In genomic region chr16:18131245-18131939, GRCm38 (mm10) we compare ENCODE assay signal across 18 mouse cellular contexts. TPM values are rescaled to one million over a fixed set of nuclear protein-coding genes. Genes with fewer than 3 reads are reported as not detected.
DNase-seq lines count a peak whose midpoint lies in the region; ATAC-seq and TF ChIP-seq lines count a peak whose summit lies in the region.
"Had no signal": no experiment of that assay in that cellular context is flagged by ENCODE, and none has a peak within 500 bp of the region (broad histone marks: within the 10 kb centered on the region; RNA-seq: fewer than 3 reads in every experiment).

No protein-coding gene starts in this region.

- no peak for TF ChIP-seq CTCF in kidney, adult 2 months (conservative IDR thresholded peaks at IDR 0.05; ENCODE audit: insufficient read depth, insufficient read length, low read depth, low read length)

- WGBS in kidney, adult 2 months: 88% methylated on average over 11 of the region's 11 CpGs
- 88% methylated on average over 11 of the region's 11 CpGs for WGBS in kidney, embryonic 14.5 days
- WGBS in limb, embryonic 15.5 days: 86% methylated on average over 11 of the region's 11 CpGs
- 87% methylated on average over 11 of the region's 11 CpGs for WGBS in limb, embryonic 10.5 days
- WGBS in forebrain, embryonic 14.5 days: 82% methylated on average over 11 of the region's 11 CpGs

- H3K36me3 ChIP-seq in kidney, adult 2 months (ENCODE audit: control insufficient read depth, insufficient read depth, low read length): no peaks in the 10 kb centered on the region
- no peaks in the 10 kb centered on the region for H3K36me3 ChIP-seq in kidney, embryonic 14.5 days (ENCODE audit: control insufficient read depth, insufficient read depth, low read length)
- no peaks in the 10 kb centered on the region for H3K36me3 ChIP-seq in limb, embryonic 15.5 days
- H3K36me3 ChIP-seq in limb, embryonic 10.5 days: no peaks in the 10 kb centered on the region
- H3K36me3 ChIP-seq in forebrain, embryonic 14.5 days (ENCODE audit: control insufficient read depth, insufficient read depth, low read length): no peaks in the 10 kb centered on the region
- H3K36me3 ChIP-seq: heart, embryonic 12.5 days; hindbrain, embryonic 15.5 days; liver, embryonic 15.5 days; stomach, embryonic 15.5 days had no signal

- no peaks in the 10 kb centered on the region for H3K9me3 ChIP-seq in kidney, embryonic 14.5 days (ENCODE audit: control insufficient read depth, low read length)
- no peaks in the 10 kb centered on the region for H3K9me3 ChIP-seq in limb, embryonic 15.5 days
- H3K9me3 ChIP-seq in limb, embryonic 10.5 days (replicated peaks): no peaks in the 10 kb centered on the region
- H3K9me3 ChIP-seq in forebrain, embryonic 14.5 days (replicated peaks; ENCODE audit: control insufficient read depth, low read length): no peaks in the 10 kb centered on the region
- H3K9me3 ChIP-seq: heart, embryonic 12.5 days; hindbrain, embryonic 15.5 days; liver, embryonic 15.5 days; stomach, embryonic 15.5 days had no signal

- no peak overlapping the region for H3K4me2 ChIP-seq in kidney, embryonic 14.5 days (replicated peaks; ENCODE audit: low read depth, low read length)
- no peak overlapping the region for H3K4me2 ChIP-seq in limb, embryonic 15.5 days
- H3K4me2 ChIP-seq in forebrain, embryonic 14.5 days (ENCODE audit: low read length): no peak overlapping the region
- H3K4me2 ChIP-seq: heart, embryonic 12.5 days; hindbrain, embryonic 15.5 days; liver, embryonic 15.5 days; stomach, embryonic 15.5 days had no signal

- no peak overlapping the region for H3K9ac ChIP-seq in kidney, embryonic 14.5 days (ENCODE audit: low read depth, low read length)
- H3K9ac ChIP-seq in limb, embryonic 15.5 days: no peak overlapping the region
- 0 out of 2 replicates have a peak overlapping the region, but pooled peaks have one; percentile 5 for H3K9ac ChIP-seq in forebrain, embryonic 14.5 days (ENCODE audit: low read length)
- H3K9ac ChIP-seq: heart, embryonic 12.5 days; hindbrain, embryonic 15.5 days; liver, embryonic 15.5 days; stomach, embryonic 15.5 days had no signal

- no peak for ATAC-seq in kidney, embryonic 14.5 days (ENCODE audit: low FRiP score, low TSS enrichment)
- no peak for ATAC-seq in limb, embryonic 15.5 days (ENCODE audit: insufficient number of reproducible peaks, low FRiP score, low TSS enrichment, low read depth)
- ATAC-seq in forebrain, embryonic 14.5 days: no peak
- ATAC-seq: intestine, postnatal 0 days; lung, postnatal 0 days; midbrain, embryonic 16.5 days had no signal

- H3K4me3 ChIP-seq in kidney, adult 2 months (ENCODE audit: insufficient read depth, low read depth, low read length): no peak overlapping the region
- H3K4me3 ChIP-seq in kidney, embryonic 14.5 days (ENCODE audit: low read length): no peak overlapping the region
- no peak overlapping the region for H3K4me3 ChIP-seq in limb, embryonic 15.5 days
- H3K4me3 ChIP-seq in limb, embryonic 10.5 days: no peak overlapping the region
- no peak overlapping the region for H3K4me3 ChIP-seq in forebrain, embryonic 14.5 days (ENCODE audit: low read depth, low read length)
- H3K4me3 ChIP-seq: erythroblast, embryonic 14.5 days; heart, embryonic 12.5 days; hindbrain, embryonic 15.5 days; liver, embryonic 15.5 days; stomach, embryonic 15.5 days had no signal

- DNase-seq in cerebellum, adult 9-11 months: peak; percentile 68
- DNase-seq in cerebellum, postnatal 10 days: no peak
- peak; percentile 18 for DNase-seq in kidney, adult 2 months
- no peak for DNase-seq in limb, embryonic 10.5 days (ENCODE audit: low spot score)
- DNase-seq in forebrain, embryonic 14.5 days (ENCODE audit: low spot score): no peak
- DNase-seq in gastrocnemius, adult 8-10 months (ENCODE audit: low spot score in 2 of 2): no peak
- DNase-seq: adrenal gland, adult 8-10 months; layer of hippocampus, adult 9-11 months had no signal

- no peak for TF ChIP-seq POLR2A in kidney, adult 2 months (IDR thresholded peaks at IDR 0.05; ENCODE audit: low read depth, low read length)

- H3K4me1 ChIP-seq in kidney, adult 2 months (ENCODE audit: control insufficient read depth, insufficient read depth, low read length): peaks cover 21% of the 10 kb centered on the region
- H3K4me1 ChIP-seq in kidney, embryonic 14.5 days (ENCODE audit: control insufficient read depth, insufficient read depth, low read length): peaks cover 9% of the 10 kb centered on the region
- peaks cover 41% of the 10 kb centered on the region for H3K4me1 ChIP-seq in limb, embryonic 15.5 days
- H3K4me1 ChIP-seq in limb, embryonic 10.5 days: peaks cover 33% of the 10 kb centered on the region
- H3K4me1 ChIP-seq in forebrain, embryonic 14.5 days (ENCODE audit: control insufficient read depth, insufficient read depth, low read length): peaks cover 17% of the 10 kb centered on the region

- H3K27ac ChIP-seq in kidney, adult 2 months (ENCODE audit: insufficient read depth, low read depth, low read length): no peak overlapping the region
- no peak overlapping the region for H3K27ac ChIP-seq in kidney, embryonic 14.5 days (ENCODE audit: low read depth, low read length)
- 0 out of 2 replicates have a peak overlapping the region, but pooled peaks have one; percentile 60 for H3K27ac ChIP-seq in limb, embryonic 15.5 days
- no peak overlapping the region for H3K27ac ChIP-seq in limb, embryonic 10.5 days
- H3K27ac ChIP-seq in forebrain, embryonic 14.5 days (ENCODE audit: low read depth, low read length): peak overlapping the region; percentile 56
- H3K27ac ChIP-seq: liver, embryonic 15.5 days; stomach, embryonic 15.5 days had no signal

- H3K27me3 ChIP-seq in kidney, adult 2 months (replicated peaks; ENCODE audit: control insufficient read depth, insufficient read depth, low read length): no peaks in the 10 kb centered on the region; the same call in 1 of the 2 replicates
- H3K27me3 ChIP-seq in kidney, embryonic 14.5 days (ENCODE audit: control insufficient read depth, insufficient read depth, low read length): peaks cover 32% of the 10 kb centered on the region
- H3K27me3 ChIP-seq in limb, embryonic 15.5 days: peaks cover 26% of the 10 kb centered on the region
- peaks cover 77% of the 10 kb centered on the region for H3K27me3 ChIP-seq in limb, embryonic 10.5 days (ENCODE audit: low read depth, poor library complexity, severe bottlenecking)
- no peaks in the 10 kb centered on the region for H3K27me3 ChIP-seq in forebrain, embryonic 14.5 days (replicated peaks; ENCODE audit: control insufficient read depth, insufficient read depth, low read length)
- H3K27me3 ChIP-seq: hindbrain, embryonic 15.5 days had no signal

RNA-seq across cellular contexts. Expression of gene Rtn4r, which starts 4.0 kb away (rescaled TPM):
- 18.9 and 26.7 TPM in 2 replicates for polyA plus RNA-seq in kidney, adult 2 months (2012; rRNA removed)
- polyA plus RNA-seq in kidney, embryonic 14.5 days (2014; fragmentation: Nextera tagmentation; extraction: Ambion mirVana): 3.6 and 4.7 TPM in 2 replicates
- polyA plus RNA-seq in limb, embryonic 15.5 days (2015; fragmentation: Nextera tagmentation; extraction: Ambion mirVana): 7.0 and 7.9 TPM in 2 replicates
- 1.3 and 3.8 TPM in 2 replicates for polyA plus RNA-seq in limb, embryonic 10.5 days (2016; fragmentation: Nextera tagmentation; extraction: Ambion mirVana)
- polyA plus RNA-seq in forebrain, embryonic 14.5 days (2014; fragmentation: Nextera tagmentation; extraction: Ambion mirVana): 11.0 and 15.8 TPM in 2 replicates
- total RNA-seq in gastrocnemius, adult 8-10 months (2022): under 1 TPM in 1 of 4 experiments, not detected in 3; 0.15 TPM

RNA-seq across cellular contexts. Expression of gene Prodh, which starts 41.4 kb away (rescaled TPM):
- polyA plus RNA-seq in kidney, adult 2 months (2012; rRNA removed): 397 and 415 TPM in 2 replicates
- polyA plus RNA-seq in kidney, embryonic 14.5 days (2014; fragmentation: Nextera tagmentation; extraction: Ambion mirVana): 21.5 and 21.6 TPM in 2 replicates
- polyA plus RNA-seq in limb, embryonic 15.5 days (2015; fragmentation: Nextera tagmentation; extraction: Ambion mirVana): 10.9 and 11.8 TPM in 2 replicates
- 16.6 and 19.4 TPM in 2 replicates for polyA plus RNA-seq in limb, embryonic 10.5 days (2016; fragmentation: Nextera tagmentation; extraction: Ambion mirVana)
- polyA plus RNA-seq in forebrain, embryonic 14.5 days (2014; fragmentation: Nextera tagmentation; extraction: Ambion mirVana): 3.1 and 3.3 TPM in 2 replicates
- 10 to 100 TPM in 2 of 4 experiments, 1 to 10 TPM in 2; 7.8 to 16.8 (median 9.7) TPM for total RNA-seq in gastrocnemius, adult 8-10 months (2022)

Comparison
In these comparisons a context has a peak if more than half of its experiments do, and no peak if none do; other contexts are left out.
1. DNase-seq: peak in cerebellum, adult 9-11 months (single experiment) and kidney, adult 2 months (single experiment); none in cerebellum, postnatal 10 days (0 of 2), limb, embryonic 10.5 days (single experiment), forebrain, embryonic 14.5 days (single experiment) and gastrocnemius, adult 8-10 months (0 of 2).
2. H3K27ac ChIP-seq: peak in limb, embryonic 15.5 days (single experiment) and forebrain, embryonic 14.5 days (single experiment); none in kidney, adult 2 months (single experiment), kidney, embryonic 14.5 days (single experiment) and limb, embryonic 10.5 days (single experiment).
3. RNA of gene Prodh, which starts 41.4 kb away (polyA plus RNA-seq): 397 to 415 TPM in kidney, adult 2 months; 21.5 to 21.6 TPM in kidney, embryonic 14.5 days, 16.6 to 19.4 TPM in limb, embryonic 10.5 days, 10.9 to 11.8 TPM in limb, embryonic 15.5 days and 3.1 to 3.3 TPM in forebrain, embryonic 14.5 days; every median in the first group is over 10 times any median in the second.